Mouse (Mus musculus) forebrain, embryonic 12.5 days (tissue): ENCODE measurements around the gene Tspan31. TPM values are rescaled to one million over a fixed set of nuclear protein-coding genes. Genes with fewer than 3 reads are reported as not detected.

Experiments
- ATAC-seq: fragments of 200-750 bp; cut with Nextera tagmentation; 2 replicates; pipeline ENCODE4 v1.8.0; 2017; ENCODE audit warnings: moderate TSS enrichment; ENCODE audit not compliant: low FRiP score
- H3K27ac ChIP-seq: fragments of 300-500 bp; sonication (generic); 2 replicates; pipeline ENCODE4 v1.5.1; 2016; ENCODE audit warnings: mild to moderate bottlenecking
- H3K27me3 ChIP-seq: fragments of 300-500 bp; sonication (generic); 2 replicates; pipeline ENCODE4 v1.6.1; 2016; ENCODE audit warnings: mild to moderate bottlenecking
- H3K36me3 ChIP-seq: fragments of 300-500 bp; sonication (generic); replicated peaks from 2 replicates; pipeline ENCODE4 v1.6.1; 2016; ENCODE audit warnings: mild to moderate bottlenecking
- H3K4me1 ChIP-seq: fragments of 300-500 bp; sonication (generic); 2 replicates; pipeline ENCODE4 v1.6.1; 2016
- H3K4me2 ChIP-seq: fragments of 300-500 bp; sonication (generic); 2 replicates; pipeline ENCODE4 v1.6.1; 2016; ENCODE audit warnings: mild to moderate bottlenecking, moderate library complexity
- H3K4me3 ChIP-seq: fragments of 300-500 bp; sonication (generic); replicated peaks from 2 replicates; pipeline ENCODE4 v1.5.1; 2016; ENCODE audit warnings: mild to moderate bottlenecking
- H3K9ac ChIP-seq: fragments of 300-500 bp; sonication (generic); 2 replicates; pipeline ENCODE4 v1.6.1; 2016; ENCODE audit warnings: mild to moderate bottlenecking
- H3K9me3 ChIP-seq: fragments of 300-500 bp; sonication (generic); 2 replicates; pipeline ENCODE4 v1.6.1; 2016
- WGBS: fragments of 180-500 bp; shearing (Covaris S2); methylation state at CpG from one replicate; pipeline ENCODE4 v1.1.7; 2016; 5-methylcytosine and 5-hydroxymethylcytosine counted together
- polyA plus RNA-seq: library from polyadenylated mRNA; unstranded; fragments of >200 nt; fragmentation: Nextera tagmentation; extraction: Ambion mirVana; gene quantifications from 2 replicates; pipeline ENCODE4 v1.2.1, GENCODE M21; 2016

Tspan31 gene
- 139 and 158 TPM in 2 replicates for polyA plus RNA-seq

GRCm38 (mm10) chr10:127070190-127071121, at the start of gene Tspan31:
Gene Tspan31 (minus strand): TSS chr10:127070264.
- H3K27ac ChIP-seq, result peak within 1 kb of the TSS; percentile 96
- peaks cover 32% of the 10 kb centered on the region for H3K36me3 ChIP-seq
- H3K27me3 ChIP-seq, result no peaks in the 10 kb centered on the region; the same call in 1 of the 2 replicates
- ATAC-seq, result peak; percentile 90
- H3K4me1 ChIP-seq, result peaks cover 37% of the 10 kb centered on the region
- 3% methylated on average over 36 of the region's 36 CpGs for WGBS
- H3K9me3 ChIP-seq, result no peaks in the 10 kb centered on the region
- peak within 1 kb of the TSS; percentile 80 for H3K9ac ChIP-seq
- H3K4me3 ChIP-seq, result peak within 1 kb of the TSS; percentile 62
- peak within 1 kb of the TSS; percentile 97 for H3K4me2 ChIP-seq

DNA sequence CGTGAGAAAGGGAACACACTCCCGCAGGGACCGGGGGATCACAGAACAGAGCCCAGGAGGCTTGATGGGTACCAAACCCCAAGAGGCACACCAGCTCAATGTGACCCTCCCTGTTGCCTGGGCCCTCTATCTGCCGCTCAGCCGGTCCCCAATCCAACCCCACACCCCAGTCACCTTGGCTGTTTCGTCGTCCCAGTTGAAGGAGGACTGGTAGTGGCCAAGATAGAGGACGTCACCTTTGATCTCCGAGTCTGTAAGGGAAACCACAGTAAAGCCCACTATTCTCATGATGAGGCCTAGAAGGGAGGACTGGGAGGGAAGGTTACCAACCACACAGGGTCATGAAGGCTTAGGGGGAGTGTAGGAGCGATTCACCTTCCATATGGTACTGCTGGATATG, 49.2 kb upstream of the Tspan31 start:
- ATAC-seq, result no peak
- peaks cover 42% of the 10 kb centered on the region for H3K36me3 ChIP-seq
- WGBS, result 92% methylated on average over 10 of the region's 10 CpGs

DNA sequence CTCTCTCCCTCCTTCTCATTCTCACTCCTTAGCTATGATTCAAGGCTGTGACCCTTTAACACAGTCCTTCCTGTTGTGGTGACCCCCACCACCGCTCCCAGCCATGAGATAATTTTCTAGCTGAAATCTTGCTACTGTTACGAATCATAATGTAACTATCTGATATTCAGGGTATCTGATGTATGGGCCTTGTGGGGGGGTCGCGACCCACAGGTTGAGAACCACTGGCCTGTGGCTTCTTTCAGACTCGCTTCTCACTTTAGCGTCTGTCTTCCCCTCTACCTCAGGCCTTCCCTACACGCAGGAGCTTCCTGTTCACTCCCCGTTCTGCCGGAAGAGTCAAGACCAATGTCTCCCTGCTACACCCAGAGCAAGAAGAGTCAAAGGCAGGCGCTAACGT, 48.4 kb upstream of the Tspan31 start:
- peaks cover 16% of the 10 kb centered on the region for H3K4me1 ChIP-seq
- no peak overlapping the region for H3K9ac ChIP-seq
- no peak for ATAC-seq
- no peaks in the 10 kb centered on the region for H3K27me3 ChIP-seq
- no peak overlapping the region for H3K4me2 ChIP-seq
- H3K9me3 ChIP-seq, result no peaks in the 10 kb centered on the region
- H3K4me3 ChIP-seq, result no peak overlapping the region
- peaks cover 42% of the 10 kb centered on the region for H3K36me3 ChIP-seq
- no peak overlapping the region for H3K27ac ChIP-seq
- 92% methylated on average over 11 of the region's 11 CpGs for WGBS

More for the DNA sequence above, 49.2 kb upstream of the Tspan31 start:
- no peak overlapping the region for H3K4me3 ChIP-seq
- no peak overlapping the region for H3K27ac ChIP-seq
- H3K9me3 ChIP-seq, result no peaks in the 10 kb centered on the region
- no peaks in the 10 kb centered on the region for H3K27me3 ChIP-seq
- no peak overlapping the region for H3K9ac ChIP-seq
- peaks cover 16% of the 10 kb centered on the region for H3K4me1 ChIP-seq
- no peak overlapping the region for H3K4me2 ChIP-seq

DNA sequence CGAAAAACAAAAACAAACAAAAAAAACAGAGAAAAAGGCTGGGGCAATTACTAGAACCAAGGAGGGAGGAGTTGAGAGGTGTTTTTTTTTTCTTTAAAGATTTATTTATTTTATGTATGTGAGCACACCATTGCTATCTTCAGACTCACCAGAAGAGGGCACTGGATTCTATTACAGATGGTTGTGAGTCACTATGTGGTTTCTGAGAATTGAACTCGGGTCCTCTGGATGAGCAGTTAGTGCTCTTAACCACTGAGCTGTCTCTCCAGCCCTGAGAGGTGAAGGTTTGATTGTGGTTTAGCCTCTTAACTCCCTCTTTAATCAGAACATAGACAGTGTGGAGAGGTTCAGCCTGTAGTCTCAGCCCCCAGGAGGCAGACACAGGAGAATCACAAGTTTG, 45.0 kb upstream of the Tspan31 start:
- no peak overlapping the region for H3K4me3 ChIP-seq
- ATAC-seq, result no peak
- H3K27me3 ChIP-seq, result no peaks in the 10 kb centered on the region
- H3K4me2 ChIP-seq, result no peak overlapping the region
- H3K27ac ChIP-seq, result no peak overlapping the region
- no peak overlapping the region for H3K9ac ChIP-seq
- peaks cover 4% of the 10 kb centered on the region for H3K4me1 ChIP-seq
- peaks cover 48% of the 10 kb centered on the region for H3K36me3 ChIP-seq
- WGBS, result 85% methylated on average over 2 of the region's 2 CpGs
- no peaks in the 10 kb centered on the region for H3K9me3 ChIP-seq

DNA sequence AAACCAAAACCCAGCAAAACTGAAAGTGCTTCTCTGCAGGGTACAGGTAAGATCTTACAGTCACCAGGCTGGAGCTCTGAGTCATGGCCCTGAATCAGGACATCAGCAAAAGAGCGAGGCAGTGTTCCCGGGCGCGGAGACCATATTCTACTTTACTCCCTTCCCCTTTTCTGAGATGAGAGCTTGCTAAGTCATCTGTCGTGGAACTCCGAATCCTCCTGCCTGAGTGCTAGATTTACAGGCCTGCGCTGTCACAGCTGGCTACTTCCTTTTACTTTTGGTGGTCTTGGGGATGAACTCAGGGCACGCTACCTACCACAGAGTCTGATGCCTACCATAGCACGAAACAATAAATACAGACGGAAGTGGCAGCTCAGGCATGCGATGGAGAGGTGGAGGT, 44.3 kb upstream of the Tspan31 start:
- Histone ChIP-seq H3K27me3 (no peaks in the 10 kb centered on the region), H3K4me1 (no peaks in the 10 kb centered on the region), H3K27ac (no peak overlapping the region), H3K9me3 (no peaks in the 10 kb centered on the region), H3K36me3 (peaks cover 47% of the 10 kb centered on the region), H3K4me3 (no peak overlapping the region), H3K4me2 (no peak overlapping the region), H3K9ac (no peak overlapping the region)
- no peak for ATAC-seq
- 94% methylated on average over 11 of the region's 11 CpGs for WGBS

GRCm38 (mm10) chr10:127111001-127111887, 41.2 kb upstream of the Tspan31 start:
- Histone ChIP-seq H3K9me3 (no peaks in the 10 kb centered on the region), H3K9ac (no peak overlapping the region), H3K27me3 (no peaks in the 10 kb centered on the region), H3K4me2 (no peak overlapping the region), H3K4me1 (no peaks in the 10 kb centered on the region), H3K4me3 (no peak overlapping the region), H3K36me3 (peaks cover 32% of the 10 kb centered on the region), H3K27ac (no peak overlapping the region)
- WGBS, result 88% methylated on average over 15 of the region's 15 CpGs
- ATAC-seq, result no peak

GRCm38 (mm10) chr10:127108262-127108583, 38.2 kb upstream of the Tspan31 start:
- WGBS, result 81% methylated on average over 3 of the region's 3 CpGs
- peaks cover 26% of the 10 kb centered on the region for H3K36me3 ChIP-seq
- no peak overlapping the region for H3K4me3 ChIP-seq
- no peaks in the 10 kb centered on the region for H3K4me1 ChIP-seq
- H3K27me3 ChIP-seq, result no peaks in the 10 kb centered on the region
- ATAC-seq, result no peak
- no peaks in the 10 kb centered on the region for H3K9me3 ChIP-seq
- H3K4me2 ChIP-seq, result no peak overlapping the region
- H3K9ac ChIP-seq, result no peak overlapping the region
- H3K27ac ChIP-seq, result no peak overlapping the region

DNA sequence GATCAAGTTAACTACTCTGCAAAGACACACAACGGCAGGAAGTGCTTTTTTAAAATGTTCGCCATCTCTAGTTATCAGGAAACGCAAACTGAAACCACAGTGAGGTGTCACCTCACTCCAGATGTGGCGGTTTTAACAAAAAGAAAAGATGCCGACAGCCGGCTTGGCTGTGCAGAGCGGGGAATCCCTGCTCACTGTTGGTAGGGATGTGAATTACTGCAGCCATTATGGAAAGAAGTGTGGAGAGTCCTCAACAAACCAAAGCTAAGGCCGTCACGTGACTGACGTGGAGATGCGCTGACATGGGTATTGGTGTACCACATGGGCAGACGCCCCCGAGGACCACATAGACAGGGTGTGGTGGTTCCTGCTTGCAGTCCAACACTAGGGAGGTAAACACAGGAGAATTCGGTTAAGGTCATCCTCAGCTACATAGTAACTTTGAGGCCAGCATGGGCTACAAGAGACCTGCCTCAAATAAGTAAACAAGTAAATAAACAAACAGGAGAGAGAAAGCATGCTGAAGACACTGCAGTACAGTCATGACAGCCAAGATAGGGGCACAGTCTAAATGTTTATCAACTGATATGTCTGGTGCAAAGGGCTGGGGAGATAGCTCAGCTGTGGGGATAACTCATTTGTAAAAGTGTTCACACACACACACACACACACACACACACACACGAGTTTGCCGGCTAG, 37.6 kb upstream of the Tspan31 start:
- no peak for ATAC-seq
- Histone ChIP-seq H3K27me3 (no peaks in the 10 kb centered on the region), H3K27ac (no peak overlapping the region), H3K4me2 (no peak overlapping the region), H3K4me1 (no peaks in the 10 kb centered on the region), H3K4me3 (no peak overlapping the region), H3K9me3 (no peaks in the 10 kb centered on the region), H3K9ac (no peak overlapping the region), H3K36me3 (peaks cover 21% of the 10 kb centered on the region)
- WGBS, result 90% methylated on average over 16 of the region's 16 CpGs

DNA sequence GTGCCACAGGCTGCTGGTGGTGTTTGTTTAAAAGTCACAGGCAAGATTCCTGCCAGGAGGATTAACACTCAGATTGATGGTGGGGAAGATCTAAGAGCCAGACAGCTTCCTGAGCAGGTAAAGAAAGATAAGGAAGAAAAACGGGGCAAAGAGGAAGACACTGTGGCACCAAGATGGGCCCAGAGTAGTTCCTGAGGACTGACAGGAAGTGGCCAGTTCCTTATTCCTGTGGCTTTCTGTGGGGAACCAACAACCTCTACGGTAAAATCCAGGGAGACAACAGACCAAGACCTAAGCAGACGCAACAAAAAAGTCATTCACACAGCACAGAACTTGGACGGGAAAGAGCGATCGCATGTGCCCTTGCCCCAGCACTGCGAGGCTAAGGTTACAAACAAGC, 33.6 kb upstream of the Tspan31 start:
- WGBS, result 86% methylated on average over 7 of the region's 7 CpGs
- H3K9me3 ChIP-seq, result no peaks in the 10 kb centered on the region
- H3K4me2 ChIP-seq, result no peak overlapping the region
- no peak overlapping the region for H3K9ac ChIP-seq
- H3K36me3 ChIP-seq, result peaks cover 40% of the 10 kb centered on the region
- no peak overlapping the region for H3K27ac ChIP-seq
- H3K27me3 ChIP-seq, result no peaks in the 10 kb centered on the region
- ATAC-seq, result no peak
- H3K4me3 ChIP-seq, result no peak overlapping the region
- H3K4me1 ChIP-seq, result no peaks in the 10 kb centered on the region

DNA sequence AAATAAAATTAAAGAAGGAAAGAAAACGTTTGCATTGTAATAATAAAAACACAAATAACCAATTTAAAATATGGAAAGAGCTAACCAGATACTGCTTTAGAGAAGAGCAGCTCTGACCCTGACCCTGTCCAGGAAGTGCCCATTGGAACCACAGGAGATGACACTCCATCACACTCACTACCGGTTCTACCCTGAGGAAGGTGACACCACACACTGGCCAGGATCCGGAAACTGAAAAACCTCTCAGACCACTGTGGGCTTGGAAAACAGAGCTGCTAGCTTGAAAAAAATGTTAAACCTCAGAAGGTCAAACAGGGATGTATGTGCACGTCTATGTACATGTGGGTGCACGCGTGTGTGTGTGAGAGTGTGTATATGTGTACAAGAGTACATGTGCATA, 31.1 kb upstream of the Tspan31 start:
- Histone ChIP-seq H3K27ac (no peak overlapping the region), H3K9me3 (no peaks in the 10 kb centered on the region), H3K4me2 (no peak overlapping the region), H3K27me3 (no peaks in the 10 kb centered on the region), H3K9ac (no peak overlapping the region), H3K36me3 (peaks cover 50% of the 10 kb centered on the region), H3K4me3 (no peak overlapping the region), H3K4me1 (no peaks in the 10 kb centered on the region)
- 87% methylated on average over 6 of the region's 6 CpGs for WGBS
- no peak for ATAC-seq

- no peaks in the 10 kb centered on the region for H3K4me1 ChIP-seq
- H3K9me3 ChIP-seq, result no peaks in the 10 kb centered on the region
- H3K27ac ChIP-seq, result no peak overlapping the region
- H3K4me2 ChIP-seq, result no peak overlapping the region
- peaks cover 55% of the 10 kb centered on the region for H3K36me3 ChIP-seq
- no peak overlapping the region for H3K9ac ChIP-seq
- H3K27me3 ChIP-seq, result no peaks in the 10 kb centered on the region
- no peak overlapping the region for H3K4me3 ChIP-seq
- 90% methylated on average over 8 of the region's 8 CpGs for WGBS
- no peak for ATAC-seq
Observed at GRCm38 (mm10) chr10:127100414-127100813, 30.4 kb upstream of the Tspan31 start.

DNA sequence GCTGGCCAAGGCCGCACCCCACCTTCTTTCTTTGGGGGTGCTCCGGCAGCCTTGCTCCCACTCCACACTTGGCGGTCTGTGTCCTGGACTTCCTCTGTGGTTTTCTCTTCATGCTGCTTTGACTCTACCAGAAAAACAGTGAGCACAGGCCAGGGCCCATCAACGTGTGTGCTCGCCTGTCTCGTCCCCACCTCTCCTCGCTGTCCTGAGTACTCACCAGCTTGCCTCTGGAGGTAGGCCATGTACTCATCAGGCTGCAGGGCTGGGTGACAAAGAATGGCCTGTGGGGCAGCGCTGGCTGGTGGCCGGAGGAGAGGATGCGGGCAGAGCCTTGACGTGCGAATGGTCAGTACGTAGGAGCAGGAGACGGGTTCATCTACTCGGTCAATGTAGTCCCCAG, 29.8 kb upstream of the Tspan31 start:
- H3K36me3 ChIP-seq, result peaks cover 58% of the 10 kb centered on the region

More for the DNA sequence above, 29.8 kb upstream of the Tspan31 start:
- Histone ChIP-seq H3K4me1 (no peaks in the 10 kb centered on the region), H3K27me3 (no peaks in the 10 kb centered on the region), H3K4me2 (no peak overlapping the region), H3K9me3 (no peaks in the 10 kb centered on the region), H3K27ac (no peak overlapping the region), H3K9ac (no peak overlapping the region), H3K4me3 (no peak overlapping the region)
- 95% methylated on average over 15 of the region's 15 CpGs for WGBS
- no peak for ATAC-seq
